17 mouse cellular contexts compared by ENCODE assay signal in genomic region chr5:148468626-148469441, GRCm38 (mm10).
A peak's percentile ranks its signal among the peaks of the same experiment; 100 is the strongest.
DNase-seq lines count a peak whose midpoint lies in the region; ATAC-seq and TF ChIP-seq lines count a peak whose summit lies in the region.
"Had no signal": no experiment of that assay in that cellular context is flagged by ENCODE, and none has a peak within 500 bp of the region (broad histone marks: within the 10 kb centered on the region; RNA-seq: fewer than 3 reads in every experiment).

No protein-coding gene starts in this region.

- no peak overlapping the region for H3K4me3 ChIP-seq in forebrain, embryonic 13.5 days
- no peak overlapping the region for H3K4me3 ChIP-seq in forebrain, embryonic 12.5 days (replicated peaks)
- H3K4me3 ChIP-seq in lung, embryonic 14.5 days (ENCODE audit: low read depth, low read length): no peak overlapping the region
- H3K4me3 ChIP-seq: embryonic facial prominence, embryonic 15.5 days had no signal

- no peak overlapping the region for H3K4me2 ChIP-seq in forebrain, embryonic 13.5 days
- H3K4me2 ChIP-seq in forebrain, embryonic 12.5 days: no peak overlapping the region
- H3K4me2 ChIP-seq in lung, embryonic 14.5 days: no peak overlapping the region
- H3K4me2 ChIP-seq: embryonic facial prominence, embryonic 15.5 days had no signal

- H3K27ac ChIP-seq in forebrain, embryonic 13.5 days: no peak overlapping the region
- H3K27ac ChIP-seq in forebrain, embryonic 12.5 days: no peak overlapping the region
- H3K27ac ChIP-seq in lung, embryonic 14.5 days (ENCODE audit: low read depth): peak overlapping the region; percentile 58
- H3K27ac ChIP-seq: embryonic facial prominence, embryonic 15.5 days had no signal

- no peaks in the 10 kb centered on the region for H3K27me3 ChIP-seq in forebrain, embryonic 13.5 days
- no peaks in the 10 kb centered on the region for H3K27me3 ChIP-seq in forebrain, embryonic 12.5 days
- H3K27me3 ChIP-seq in lung, embryonic 14.5 days (ENCODE audit: insufficient read depth, low read length): no peaks in the 10 kb centered on the region
- H3K27me3 ChIP-seq: CH12.LX; embryonic facial prominence, embryonic 15.5 days had no signal

- 66% methylated on average over 14 of the region's 14 CpGs for WGBS in forebrain, embryonic 13.5 days
- WGBS in forebrain, embryonic 12.5 days: 62% methylated on average over 14 of the region's 14 CpGs
- 31% methylated on average over 14 of the region's 14 CpGs for whole genome bisulfite sequencing in lung, embryonic 14.5 days

- no peak overlapping the region for H3K9ac ChIP-seq in forebrain, embryonic 13.5 days
- H3K9ac ChIP-seq in forebrain, embryonic 12.5 days: no peak overlapping the region
- H3K9ac ChIP-seq in lung, embryonic 14.5 days: no peak overlapping the region
- H3K9ac ChIP-seq: embryonic facial prominence, embryonic 15.5 days; liver, postnatal 0 days had no signal

- H3K36me3 ChIP-seq in forebrain, embryonic 13.5 days (ENCODE audit: poor library complexity, severe bottlenecking): no peaks in the 10 kb centered on the region
- no peaks in the 10 kb centered on the region for H3K36me3 ChIP-seq in forebrain, embryonic 12.5 days (replicated peaks)
- no peaks in the 10 kb centered on the region for H3K36me3 ChIP-seq in lung, embryonic 14.5 days (ENCODE audit: insufficient read depth)
- H3K36me3 ChIP-seq: embryonic facial prominence, embryonic 15.5 days had no signal

- intact Hi-C loops in left cerebral cortex, postnatal 36 days (cut with DNase I): no loop called here

- TF ChIP-seq CTCF in lung, embryonic 14.5 days (IDR thresholded peaks at IDR 0.05; ENCODE audit: low read depth): no peak

- ATAC-seq in forebrain, embryonic 13.5 days: peak; percentile 13; the same call in 1 of the 2 replicates
- no peak for ATAC-seq in forebrain, embryonic 12.5 days (ENCODE audit: low FRiP score)
- ATAC-seq in lung, embryonic 14.5 days (ENCODE audit: insufficient read depth): peak; percentile 32; the same call in 1 of the 2 replicates
- ATAC-seq: liver, postnatal 0 days had no signal

- H3K9me3 ChIP-seq in forebrain, embryonic 13.5 days (replicated peaks): no peaks in the 10 kb centered on the region
- no peaks in the 10 kb centered on the region for H3K9me3 ChIP-seq in forebrain, embryonic 12.5 days
- H3K9me3 ChIP-seq in lung, embryonic 14.5 days (ENCODE audit: low read depth, low read length): no peaks in the 10 kb centered on the region
- H3K9me3 ChIP-seq: embryonic facial prominence, embryonic 15.5 days had no signal

- peak; percentile 64 for DNase-seq in lung, embryonic 14.5 days
- no peak for DNase-seq in lung, postnatal 14 days
- DNase-seq in retina, postnatal 1 day: peak; percentile 62
- DNase-seq in retina, embryonic 14.5 days (ENCODE audit: low spot score): no peak
- no peak for DNase-seq in left cerebral cortex, postnatal 36 days (ENCODE audit: low spot score in 2 of 2)
- no peak for DNase-seq in gastrocnemius, postnatal 25 days
- DNase-seq: adrenal gland, postnatal 36 days; cerebellum, adult 18-20 months; cerebellum, postnatal 25 days; gastrocnemius, postnatal 14 days; kidney, adult 11 months; liver, postnatal 0 days; thymus, postnatal 14 days had no signal

- H3K4me1 ChIP-seq in forebrain, embryonic 13.5 days: peaks cover 13% of the 10 kb centered on the region; the same call in 1 of the 2 replicates
- peaks cover 10% of the 10 kb centered on the region for H3K4me1 ChIP-seq in forebrain, embryonic 12.5 days
- H3K4me1 ChIP-seq in lung, embryonic 14.5 days (ENCODE audit: insufficient read depth): no peaks in the 10 kb centered on the region

Comparison
In these comparisons a context has a peak if more than half of its experiments do, and no peak if none do; other contexts are left out.
1. DNase-seq: peak in lung, embryonic 14.5 days (single experiment) and retina, postnatal 1 day (single experiment); none in lung, postnatal 14 days (single experiment), retina, embryonic 14.5 days (single experiment), left cerebral cortex, postnatal 36 days (0 of 2) and gastrocnemius, postnatal 25 days (single experiment).